Mouse (Mus musculus) right cerebral cortex, postnatal 36 days (tissue): Measurements from ENCODE around the gene Prkn.
A peak's percentile ranks its signal among the peaks of the same experiment; 100 is the strongest.

Experiments used
- DNase-seq, 2 experiments: peaks; one replicate each; pipeline ENCODE4 v3.0.0; 2022; ENCODE audit warnings: low spot score in 2 of 2, mixed read lengths in 1 of 2

The Prkn gene

DNA sequence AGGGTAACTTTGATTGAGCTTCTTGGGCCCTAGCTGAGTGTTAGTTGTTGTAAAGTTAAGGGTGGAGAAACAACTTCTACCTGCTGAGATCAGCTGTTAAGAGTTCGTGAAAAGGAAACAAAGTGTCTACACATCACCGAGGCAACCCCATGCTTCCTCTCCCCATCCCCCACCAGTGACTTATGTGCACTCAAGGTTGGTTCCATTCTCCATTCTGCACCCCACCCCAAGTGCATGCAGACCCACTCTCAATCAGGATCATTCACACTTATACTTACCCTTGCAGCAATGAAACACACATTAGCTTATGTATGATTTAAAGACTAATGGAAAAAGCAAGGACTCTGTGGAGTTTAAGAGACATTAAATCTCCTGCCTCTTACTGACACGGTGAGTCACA is 691.9 kb downstream of the Prkn start:
- DNase-seq: no peak

DNA sequence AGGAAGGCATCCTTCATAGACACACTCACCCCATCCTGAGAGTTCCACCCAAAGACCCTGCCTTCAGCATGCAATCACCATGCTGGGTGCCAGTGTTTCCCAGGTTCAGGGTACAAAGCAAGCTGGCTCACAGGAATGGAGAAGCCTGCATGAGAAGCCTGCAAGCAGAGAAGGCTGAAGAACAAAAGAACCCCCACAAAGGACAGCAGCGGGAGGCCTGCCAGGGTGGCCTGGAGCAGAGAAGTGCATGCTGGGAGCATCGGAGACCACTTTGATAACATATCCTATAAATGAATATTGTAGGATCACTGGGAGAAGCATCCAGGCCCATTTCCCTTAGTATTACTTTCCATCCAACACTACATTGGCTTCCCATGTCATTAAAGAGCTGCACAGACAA is 692.6 kb downstream of the Prkn start:
- no peak for DNase-seq

DNA sequence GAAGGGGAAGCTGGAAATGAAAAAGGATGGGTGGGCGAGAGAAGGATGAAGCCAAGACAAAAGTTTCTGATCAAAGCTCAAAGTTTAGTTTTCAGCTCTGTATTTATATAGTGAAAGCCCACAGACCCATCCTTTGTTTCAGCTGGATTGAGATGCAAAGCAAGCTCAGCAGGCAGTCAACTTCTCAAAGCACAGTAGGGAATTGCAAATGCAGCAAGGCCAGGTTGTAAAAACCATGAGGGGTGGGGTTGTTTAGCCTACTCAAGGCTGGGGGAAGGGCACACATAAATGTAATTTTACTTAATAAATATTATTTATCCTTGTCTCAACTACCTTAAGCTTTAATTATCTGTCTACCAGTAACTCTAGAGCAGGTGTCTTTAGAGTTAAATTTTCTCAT is 693.7 kb downstream of the Prkn start:
- DNase-seq: no peak

DNA sequence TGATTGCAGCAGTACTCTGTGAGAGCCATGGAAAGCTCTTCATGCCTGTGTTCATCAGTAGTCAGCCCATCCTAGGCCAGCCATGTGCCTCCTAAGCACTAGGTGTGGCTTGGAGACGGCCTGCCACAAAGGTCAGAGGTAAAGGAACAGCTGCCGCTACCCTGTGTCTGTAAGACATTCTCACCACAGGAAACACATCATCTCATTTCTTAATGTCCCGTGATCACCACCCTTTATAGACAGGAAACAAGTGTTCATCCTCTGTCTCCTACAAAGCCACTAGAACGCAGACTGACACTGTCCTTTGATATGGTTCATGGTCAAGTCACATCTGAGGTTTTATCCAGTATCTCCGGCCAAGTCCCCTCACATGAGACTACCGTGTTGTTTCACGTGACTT is 698.6 kb downstream of the Prkn start:
- DNase-seq: no peak

DNA sequence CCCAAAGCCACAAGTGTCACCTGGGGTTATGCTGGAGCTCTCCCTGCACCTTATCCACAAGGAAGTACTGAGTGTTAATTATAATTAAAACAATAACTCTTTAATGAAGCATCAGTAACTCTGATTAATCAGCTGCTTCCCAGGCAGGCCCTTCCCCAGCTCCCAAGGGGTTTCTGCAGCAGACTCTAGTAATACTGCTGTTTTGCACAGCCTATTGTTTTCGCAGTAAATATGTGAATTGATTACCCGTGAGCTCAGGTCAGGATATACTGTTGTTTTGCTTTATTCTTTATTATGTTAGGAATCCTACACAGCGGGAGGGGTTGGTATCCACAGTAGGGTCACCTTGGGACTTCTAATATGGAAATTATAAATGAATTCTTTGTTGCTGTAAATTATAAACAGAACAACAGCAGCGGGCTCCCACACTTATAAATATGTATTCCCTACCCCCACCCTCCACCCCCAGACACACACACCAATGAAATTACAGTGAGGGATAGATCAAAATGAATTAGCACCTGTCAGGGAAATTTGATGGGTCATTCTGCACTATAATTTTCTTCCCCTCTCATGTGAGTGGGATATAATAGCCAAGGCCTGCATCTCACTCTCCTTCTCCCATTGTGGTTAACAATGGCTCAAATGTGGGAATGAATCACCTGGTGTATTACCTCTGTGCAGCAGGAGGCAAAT is 701.9 kb downstream of the Prkn start:
- no peak for DNase-seq

DNA sequence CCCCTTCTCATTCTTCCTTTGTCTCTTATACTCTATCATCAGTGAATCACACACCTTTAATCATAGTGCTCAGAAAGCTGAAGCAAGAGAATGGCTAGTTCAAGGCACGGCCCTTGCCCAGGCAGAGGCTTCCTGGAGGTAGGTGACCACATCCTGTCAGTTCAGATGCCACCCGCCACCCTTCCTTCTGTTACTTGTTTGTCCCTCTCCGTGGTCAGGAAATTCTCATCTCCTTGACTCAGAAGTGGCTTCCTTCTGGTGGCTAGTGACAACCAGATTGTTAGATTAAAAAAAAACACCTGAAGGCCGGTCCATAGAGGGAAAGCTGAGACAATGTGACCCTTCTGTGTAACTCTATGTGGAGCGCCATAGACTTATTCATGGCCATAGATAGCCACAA is 710.4 kb downstream of the Prkn start:
- DNase-seq: no peak

DNA sequence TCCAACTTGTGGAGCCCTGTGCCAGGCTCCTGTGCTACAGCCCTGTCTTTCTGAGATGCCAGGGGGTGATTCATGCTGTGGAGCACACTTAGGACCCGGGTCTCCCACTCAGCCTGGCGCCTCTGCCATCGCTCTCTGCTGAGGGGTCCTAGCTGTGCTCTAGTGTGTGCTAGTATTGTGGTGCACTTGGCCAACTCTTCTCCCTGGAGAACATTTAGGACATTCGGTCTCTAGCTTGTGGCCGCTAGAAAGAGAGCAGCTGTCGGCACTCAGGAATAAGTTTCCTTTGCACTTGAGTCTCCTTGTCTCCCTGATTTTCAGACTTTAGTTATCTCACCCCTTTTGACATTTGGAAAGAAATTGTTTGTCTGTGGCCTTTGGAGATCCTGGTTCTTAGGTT is 725.5 kb downstream of the Prkn start:
- no peak for DNase-seq

DNA sequence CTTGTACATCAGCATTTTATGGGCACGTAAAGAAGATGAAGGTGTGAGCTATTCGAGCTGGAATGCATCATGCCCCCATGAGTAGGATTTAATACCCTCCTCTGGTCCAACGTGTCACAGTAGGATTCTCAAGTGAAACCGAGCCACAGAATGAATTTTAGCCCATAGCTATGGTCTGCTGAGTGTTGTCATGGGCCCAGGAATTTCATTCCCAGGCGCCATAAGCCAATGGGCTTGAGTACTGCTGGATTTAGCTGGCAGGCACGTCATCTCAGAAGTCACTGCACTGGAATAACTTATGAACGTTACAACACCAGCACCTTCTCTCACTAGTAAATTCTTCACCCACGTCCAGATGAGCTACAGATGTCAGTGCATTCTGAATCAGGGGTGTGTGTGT is 730.2 kb downstream of the Prkn start:
- DNase-seq: no peak

DNA sequence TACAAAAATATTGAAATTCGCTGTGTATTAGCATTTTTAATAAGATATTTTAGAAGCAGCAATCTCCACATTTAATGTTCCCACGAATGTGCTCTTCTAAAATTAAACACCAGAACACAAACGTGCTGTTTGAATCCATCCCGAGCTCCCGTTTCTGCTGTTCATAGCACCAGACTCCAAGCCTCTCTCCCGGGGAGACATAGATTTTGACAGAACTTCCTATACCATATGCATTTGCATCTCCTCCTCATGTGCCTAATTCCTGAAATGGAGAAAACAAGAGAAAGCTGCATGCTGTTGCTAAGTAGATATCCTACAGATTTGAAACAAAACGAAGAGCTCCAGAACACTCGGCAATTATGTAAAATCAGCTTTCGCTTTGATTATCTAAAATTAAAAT is 733.5 kb downstream of the Prkn start:
- peak; percentile 26 to 49 for DNase-seq

DNA sequence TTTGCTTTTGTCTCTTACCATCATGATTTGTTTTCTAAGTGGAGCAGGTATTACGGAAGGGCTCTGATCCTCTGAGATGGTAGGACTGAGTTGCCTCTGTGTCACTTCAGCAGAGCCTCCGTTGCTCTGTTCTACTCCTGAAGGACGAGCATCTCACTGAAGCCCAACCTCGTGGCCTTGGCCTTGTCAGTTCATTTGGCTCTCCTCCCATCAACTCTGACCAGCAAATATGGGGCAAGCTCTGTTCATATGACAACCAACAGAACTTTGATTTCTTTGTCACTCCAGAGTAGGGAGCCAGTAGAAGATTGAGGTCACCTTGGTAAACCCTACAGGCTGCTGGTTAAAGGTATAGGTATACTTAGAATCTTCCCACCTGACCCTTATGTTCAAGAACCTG is 745.3 kb downstream of the Prkn start:
- no peak for DNase-seq

DNA sequence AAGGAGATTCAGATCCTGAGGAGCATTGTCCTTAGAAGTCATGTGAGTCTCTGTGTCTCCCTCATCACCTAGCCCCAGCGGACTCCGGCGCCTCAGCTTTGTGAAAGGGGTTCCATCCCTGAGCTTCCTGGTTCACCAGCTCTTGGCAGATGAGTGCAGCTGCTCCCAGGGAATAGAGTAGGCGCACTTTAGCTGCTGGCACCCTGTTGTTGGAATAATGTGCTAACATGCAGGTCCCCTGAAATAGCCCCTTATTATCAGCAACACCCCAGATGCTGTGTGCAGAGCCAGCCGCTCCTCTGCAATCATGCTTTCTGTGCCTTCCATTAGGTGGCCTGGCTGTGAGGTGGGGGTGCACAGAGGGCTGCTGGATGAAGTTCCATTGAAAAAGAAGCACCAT is 767.7 kb downstream of the Prkn start:
- no peak for DNase-seq

DNA sequence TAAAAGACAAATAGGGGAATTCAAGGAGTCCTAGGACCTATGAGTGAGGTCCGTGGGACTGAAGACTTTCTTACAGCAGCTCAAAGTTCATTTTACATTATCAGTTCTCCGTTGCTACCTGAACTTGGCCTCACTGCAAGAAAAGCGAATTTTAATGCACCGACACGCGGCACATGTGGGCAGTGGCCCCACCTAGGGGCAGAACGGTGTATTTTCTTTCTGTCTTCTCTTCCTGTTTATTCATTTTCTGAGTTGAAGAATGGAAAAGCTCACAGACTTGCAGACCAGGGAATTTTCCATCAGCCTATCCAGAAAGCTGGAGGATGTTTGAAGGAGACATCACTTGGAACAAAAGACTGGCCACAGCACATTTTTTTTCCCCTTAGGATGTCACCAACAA is 771.3 kb downstream of the Prkn start:
- peak; percentile 47 to 55 for DNase-seq

DNA sequence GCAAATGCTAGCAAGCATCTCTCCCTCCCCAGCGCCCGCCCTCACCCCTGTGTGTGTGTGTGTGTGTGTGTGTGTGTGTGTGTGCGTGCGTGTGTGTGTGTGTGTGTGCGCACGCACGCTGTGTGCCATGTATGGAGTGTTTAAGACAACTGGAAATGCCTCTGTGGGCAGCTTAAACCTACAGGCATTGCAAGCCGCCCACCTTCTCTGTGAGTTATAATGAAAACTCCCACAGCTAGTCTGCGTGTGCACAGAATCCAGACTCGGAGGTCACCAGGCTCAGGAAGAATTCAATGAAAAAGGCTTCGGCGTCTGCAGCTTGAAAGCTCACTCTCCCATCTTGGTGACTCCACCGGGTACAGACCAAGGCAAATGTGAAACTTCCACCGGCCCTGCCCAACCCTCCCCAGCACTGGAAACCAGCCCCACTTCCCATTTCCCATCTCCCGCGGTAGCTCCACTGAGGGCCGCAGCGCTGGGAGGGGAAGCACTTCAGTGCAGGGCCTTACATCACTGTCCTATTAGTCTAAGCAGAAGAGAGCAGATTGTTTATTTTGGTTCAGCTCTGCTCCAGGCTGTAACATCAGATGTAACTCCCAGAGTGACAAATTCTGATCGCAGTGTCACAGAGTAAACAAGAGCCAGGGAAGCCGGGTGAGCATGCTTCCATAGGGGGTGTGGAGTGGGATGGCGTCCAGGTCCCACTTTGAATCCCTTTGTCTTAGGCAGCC is 772.8 kb downstream of the Prkn start:
- no peak for DNase-seq

DNA sequence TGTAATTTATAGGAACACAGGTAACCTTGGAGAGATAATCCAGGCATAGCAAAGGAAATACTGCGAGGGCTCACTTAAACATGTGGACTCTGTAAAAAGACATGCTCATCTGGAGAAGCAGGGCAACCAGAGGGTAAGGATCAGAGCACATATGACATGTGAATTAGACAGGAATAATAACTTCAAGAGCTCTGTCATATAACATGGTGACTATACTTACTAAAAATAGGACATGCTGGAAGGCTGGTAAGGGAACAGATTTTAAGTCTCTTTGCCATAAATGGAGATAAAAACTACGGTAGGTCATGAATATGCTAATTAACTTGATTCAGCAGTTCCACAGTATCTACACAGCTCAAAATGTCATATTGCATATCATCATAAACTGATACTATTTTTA is 777.4 kb downstream of the Prkn start:
- no peak for DNase-seq

DNA sequence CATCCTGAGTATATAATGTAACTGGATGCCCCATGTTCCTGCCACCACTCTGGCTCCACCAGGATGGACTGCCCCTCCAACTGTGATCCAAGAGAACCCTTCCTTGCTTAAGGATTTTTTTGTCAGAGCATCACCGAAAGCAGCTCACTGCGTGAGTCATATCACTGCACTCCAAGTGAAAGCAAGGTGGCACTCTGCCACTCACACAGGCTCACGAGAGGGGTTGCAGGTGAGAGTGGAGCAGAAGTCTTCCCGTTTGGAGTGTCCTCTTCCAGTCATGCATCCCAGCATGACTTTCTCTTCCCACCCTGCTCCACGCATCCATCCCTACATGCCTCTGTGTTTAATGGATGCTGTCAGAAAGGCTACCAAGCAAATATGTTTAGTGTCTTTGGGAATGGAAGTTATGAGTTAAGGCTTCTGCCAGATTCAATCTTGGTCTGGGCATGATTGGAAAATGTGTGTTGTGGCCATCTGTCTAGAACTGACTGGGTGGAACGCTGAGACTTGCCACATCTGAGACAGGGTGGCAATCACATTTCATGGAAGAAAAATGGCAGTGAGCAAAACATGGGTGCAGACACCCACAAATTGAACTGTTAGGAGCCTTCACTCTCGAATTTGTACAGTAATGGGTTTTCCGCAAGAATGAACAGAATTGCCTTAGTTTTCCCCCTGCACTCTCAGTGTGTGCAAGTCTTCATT is 778.9 kb downstream of the Prkn start:
- DNase-seq: peak in 1 of 2 experiments; percentile 44

DNA sequence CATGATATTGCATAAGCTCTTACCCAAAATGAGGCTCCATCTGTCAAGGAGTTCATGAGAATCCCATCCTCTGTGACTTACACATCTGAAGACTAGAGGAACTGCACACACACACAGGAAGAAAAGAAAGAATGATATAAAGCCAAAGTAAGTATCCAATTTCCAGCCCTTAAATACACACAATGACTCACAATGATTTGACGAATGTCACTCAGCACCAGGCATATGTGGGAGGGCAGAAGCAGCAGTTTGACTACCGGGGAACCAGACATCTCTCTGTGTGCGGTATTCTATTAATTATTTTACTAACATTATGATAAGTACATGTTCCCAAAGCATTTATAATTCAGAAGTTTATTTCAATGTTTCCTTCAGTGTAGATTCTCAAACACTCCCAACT is 780.6 kb downstream of the Prkn start:
- DNase-seq: no peak

DNA sequence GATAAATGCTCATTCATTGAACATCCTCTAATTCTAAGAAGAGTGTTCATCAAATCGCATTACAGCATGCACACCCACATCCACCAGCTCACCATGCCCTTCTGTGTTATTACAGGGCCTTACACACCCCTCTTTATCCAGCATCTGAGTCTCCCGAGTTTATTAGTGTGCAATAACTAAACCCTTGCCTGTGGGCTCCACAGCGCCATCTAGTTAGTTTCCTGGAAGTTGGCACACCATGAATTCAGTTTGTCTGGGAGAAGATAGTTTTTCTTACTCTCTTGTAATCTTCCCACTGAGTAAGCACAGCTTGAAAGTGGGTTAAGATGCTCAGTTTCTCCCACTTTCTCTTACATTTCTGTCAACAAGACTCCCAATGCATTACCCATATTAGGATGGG is 781.3 kb downstream of the Prkn start:
- DNase-seq: no peak

DNA sequence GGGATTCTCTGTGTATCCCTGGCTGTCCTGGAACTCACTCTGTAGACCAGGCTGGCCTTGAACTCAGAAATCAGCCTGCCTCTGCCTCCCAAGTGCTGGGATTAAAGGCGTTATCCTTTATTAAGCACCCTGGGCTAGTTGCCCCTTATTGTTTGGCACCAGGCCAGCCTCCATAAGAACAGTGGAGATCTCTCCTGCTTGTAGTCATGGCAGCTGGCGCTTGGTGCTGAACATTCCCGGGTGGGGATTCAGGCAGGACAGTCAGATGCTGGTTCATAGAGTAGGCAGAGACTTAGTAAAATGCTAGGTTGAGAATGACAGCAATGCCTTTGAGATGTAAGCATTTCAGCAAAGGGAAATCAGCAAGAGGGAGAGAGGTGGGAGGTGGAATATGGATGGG is 786.1 kb downstream of the Prkn start:
- no peak for DNase-seq

DNA sequence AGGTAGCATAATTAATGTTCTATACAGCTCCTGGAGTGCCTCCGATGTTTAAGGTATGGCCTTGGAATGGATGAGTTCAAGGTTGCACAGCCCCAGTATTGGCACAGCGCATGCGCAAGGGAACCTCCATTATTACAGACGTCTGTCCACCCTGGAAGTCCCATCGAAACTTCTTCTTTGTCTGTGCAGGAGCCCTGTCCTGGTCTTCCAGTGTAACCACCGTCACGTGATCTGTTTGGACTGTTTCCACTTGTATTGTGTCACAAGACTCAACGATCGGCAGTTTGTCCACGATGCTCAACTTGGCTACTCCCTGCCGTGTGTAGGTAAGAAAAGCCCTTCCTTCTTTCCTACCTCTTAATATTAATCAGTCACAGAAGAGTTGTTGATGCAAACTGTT is 794.9 kb downstream of the Prkn start:
- DNase-seq: no peak

DNA sequence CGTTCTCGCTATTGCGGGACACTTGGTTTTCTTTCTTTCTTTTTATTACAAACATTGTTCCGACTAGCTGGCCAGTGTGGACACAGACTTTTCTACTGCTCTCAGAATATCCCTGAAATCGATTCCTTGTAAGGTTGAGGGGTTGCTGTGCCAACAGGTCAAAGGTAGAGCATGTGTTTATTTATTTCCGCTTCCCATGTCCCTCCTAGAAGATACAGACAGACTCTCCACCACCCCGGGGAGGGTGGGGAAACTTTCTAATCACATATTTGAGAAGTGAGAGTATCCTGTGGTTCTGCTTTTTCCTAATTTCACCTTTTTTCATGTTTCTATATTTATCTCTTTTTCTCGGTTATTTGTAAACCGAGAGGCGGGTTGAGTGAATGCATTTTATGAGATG is 797.5 kb downstream of the Prkn start:
- no peak for DNase-seq

DNA sequence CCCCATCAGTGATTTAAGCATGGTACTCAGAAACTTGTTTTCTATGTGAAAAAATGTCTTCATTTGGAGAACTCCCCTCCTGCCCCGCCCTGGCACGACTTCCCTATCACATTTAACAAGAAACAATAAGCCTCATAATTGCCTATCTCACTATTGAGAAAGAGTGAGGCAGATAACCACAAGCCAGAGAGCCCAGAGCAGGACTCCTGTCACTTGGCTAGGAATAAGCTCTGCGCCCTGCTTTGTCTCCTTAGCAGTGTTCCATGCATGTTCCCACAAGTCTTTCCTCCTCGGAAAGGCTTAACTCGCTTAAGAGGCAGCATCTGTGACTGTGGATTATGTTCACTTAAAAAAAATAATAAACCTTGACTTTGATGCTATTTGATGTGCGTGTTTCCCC is 798.3 kb downstream of the Prkn start:
- no peak for DNase-seq

DNA sequence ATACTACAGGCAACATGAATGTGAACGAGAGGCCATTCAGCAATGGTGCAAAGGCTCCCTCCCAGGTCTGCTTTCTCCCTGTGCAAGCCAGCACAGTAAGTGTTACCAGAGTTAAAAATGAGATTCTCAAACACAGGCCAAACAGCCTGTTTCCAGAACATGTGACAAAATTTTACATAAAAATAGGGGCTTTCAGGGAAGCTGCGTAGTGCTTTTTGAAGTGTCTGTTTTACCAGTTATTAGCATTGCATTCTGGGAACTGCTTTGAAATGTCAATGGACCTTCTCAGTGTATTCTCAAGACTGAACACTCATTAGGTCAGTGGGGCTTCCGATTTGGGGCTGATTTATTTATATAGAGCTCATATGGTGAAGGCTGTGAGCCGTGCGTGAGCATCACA is 799.6 kb downstream of the Prkn start:
- no peak for DNase-seq

DNA sequence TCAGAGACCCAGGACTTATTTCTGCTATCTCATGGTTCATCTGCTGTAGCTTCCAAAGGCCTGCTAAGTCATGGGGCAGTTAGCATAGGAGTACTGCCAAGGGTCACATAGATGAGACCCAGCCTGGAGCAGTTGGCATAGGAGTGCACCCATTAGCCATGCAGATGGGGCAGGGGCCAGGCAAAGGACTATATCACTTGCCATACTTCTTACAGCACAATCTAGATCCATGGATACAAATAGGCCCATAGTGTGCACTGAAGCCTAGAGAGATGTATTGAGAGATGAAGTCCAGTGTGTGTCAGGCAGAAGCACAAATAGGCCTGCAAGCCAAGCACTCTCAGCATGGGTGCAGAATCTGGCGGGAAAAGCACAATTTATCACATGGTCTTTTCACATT is 802.1 kb downstream of the Prkn start:
- no peak for DNase-seq
